Mouse (Mus musculus) kidney, embryonic 16.5 days (tissue): ENCODE results near the gene Chst11. TPM values are rescaled to one million over a fixed set of nuclear protein-coding genes. Genes with fewer than 3 reads are reported as not detected.

Source experiments
- ATAC-seq: fragments of 200-750 bp; cut with Nextera tagmentation; 2 replicates; pipeline ENCODE4 v1.8.0; 2017; ENCODE audit warnings: moderate TSS enrichment; ENCODE audit not compliant: low FRiP score, low TSS enrichment
- H3K27ac ChIP-seq: fragments of 300-500 bp; sonication (generic); 2 replicates; pipeline ENCODE4 v1.5.1; 2014; ENCODE audit warnings: low read length
- H3K27me3 ChIP-seq: fragments of 300-500 bp; sonication (generic); 2 replicates; pipeline ENCODE4 v1.6.1; 2014; ENCODE audit warnings: low read length, control low read depth, mixed read lengths; ENCODE audit not compliant: insufficient read depth
- H3K36me3 ChIP-seq: fragments of 300-500 bp; sonication (generic); 2 replicates; pipeline ENCODE4 v1.6.1; 2014; ENCODE audit warnings: low read length, control low read depth, mixed read lengths; ENCODE audit not compliant: insufficient read depth
- H3K4me1 ChIP-seq: fragments of 300-500 bp; sonication (generic); 2 replicates; pipeline ENCODE4 v1.6.1; 2014; ENCODE audit warnings: low read length, control low read depth, mixed read lengths; ENCODE audit not compliant: insufficient read depth
- H3K4me2 ChIP-seq: fragments of 300-500 bp; sonication (generic); replicated peaks from 2 replicates; pipeline ENCODE4 v1.6.1; 2014; ENCODE audit warnings: low read depth, low read length
- H3K4me3 ChIP-seq: fragments of 300-500 bp; sonication (generic); 2 replicates; pipeline ENCODE4 v1.5.1; 2014; ENCODE audit warnings: mild to moderate bottlenecking, low read length
- H3K9ac ChIP-seq: fragments of 300-500 bp; sonication (generic); replicated peaks from 2 replicates; pipeline ENCODE4 v1.6.1; 2014; ENCODE audit warnings: low read length
- H3K9me3 ChIP-seq: fragments of 300-500 bp; sonication (generic); 2 replicates; pipeline ENCODE4 v1.6.1; 2016; ENCODE audit warnings: low read length, control low read depth
- WGBS: fragments of 180-500 bp; shearing (Covaris S2); extraction: QIAGEN DNeasy Blood & Tissue Kit; methylation state at CpG from one replicate; pipeline ENCODE4 v1.1.7; 2014; 5-methylcytosine and 5-hydroxymethylcytosine counted together
- polyA plus RNA-seq: library from polyadenylated mRNA; unstranded; fragments of >200 nt; fragmentation: Nextera tagmentation; extraction: Ambion mirVana; gene quantifications from 2 replicates; pipeline ENCODE4 v1.2.1, GENCODE M21; 2015

Chst11 gene
- polyA plus RNA-seq, 1 experiment from 2014 or later, result 5.2 TPM

DNA sequence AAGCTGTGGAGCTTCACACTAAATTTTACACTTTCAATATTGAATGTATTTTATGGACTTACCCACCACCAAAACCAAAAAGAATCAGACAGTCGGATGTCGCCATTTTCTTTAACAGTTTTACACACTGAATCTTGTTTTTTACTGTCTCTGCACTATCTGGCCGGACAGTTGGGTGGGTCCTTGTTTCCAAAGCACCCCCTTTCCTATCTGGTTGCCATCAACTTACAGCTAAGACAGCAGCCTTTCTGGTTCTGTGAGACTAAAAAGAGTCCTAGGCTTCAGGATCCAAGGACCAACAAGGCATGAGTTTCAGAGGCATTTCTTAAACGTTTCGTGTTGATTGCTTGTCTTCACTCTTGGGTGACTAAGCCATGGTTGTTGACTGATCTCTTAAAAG is 168.1 kb downstream of the Chst11 start:
- H3K4me1 ChIP-seq, result peaks cover 42% of the 10 kb centered on the region
- WGBS, result 85% methylated on average over 5 of the region's 5 CpGs
- H3K9ac ChIP-seq, result no peak overlapping the region
- no peaks in the 10 kb centered on the region for H3K36me3 ChIP-seq
- no peaks in the 10 kb centered on the region for H3K27me3 ChIP-seq
- no peak overlapping the region for H3K27ac ChIP-seq
- H3K4me2 ChIP-seq, result no peak overlapping the region
- no peak overlapping the region for H3K4me3 ChIP-seq
- H3K9me3 ChIP-seq, result no peaks in the 10 kb centered on the region
- ATAC-seq, result no peak

DNA sequence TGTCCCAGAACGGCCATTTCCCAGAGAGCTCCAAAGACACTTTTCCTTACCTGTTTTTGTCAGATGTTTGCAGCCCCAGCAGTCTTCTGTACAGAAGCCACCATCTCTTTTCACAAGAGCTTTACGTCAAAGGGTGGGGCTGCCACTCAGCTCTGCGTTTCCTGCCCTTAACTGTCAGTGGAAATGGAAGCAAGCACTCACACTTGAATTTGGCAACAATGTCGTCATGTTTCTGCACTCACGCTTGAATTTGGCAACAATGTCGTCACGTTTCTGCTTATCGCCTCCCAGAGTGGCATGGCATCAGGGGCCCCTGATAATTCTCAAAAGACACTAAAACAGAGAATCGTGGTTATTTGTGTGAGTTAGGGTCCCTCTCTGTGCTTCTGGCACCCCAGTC is 168.6 kb downstream of the Chst11 start:
- no peak for ATAC-seq
- Histone ChIP-seq H3K36me3 (no peaks in the 10 kb centered on the region), H3K4me1 (peaks cover 37% of the 10 kb centered on the region), H3K4me3 (no peak overlapping the region), H3K9me3 (no peaks in the 10 kb centered on the region), H3K27ac (no peak overlapping the region), H3K27me3 (no peaks in the 10 kb centered on the region), H3K4me2 (no peak overlapping the region), H3K9ac (no peak overlapping the region)
- WGBS, result 86% methylated on average over 9 of the region's 9 CpGs

GRCm38 (mm10) chr10:83157289-83157688 is 172.0 kb downstream of the Chst11 start:
- no peaks in the 10 kb centered on the region for H3K9me3 ChIP-seq
- no peaks in the 10 kb centered on the region for H3K27me3 ChIP-seq
- 73% methylated on average over 5 of the region's 5 CpGs for WGBS
- no peak overlapping the region for H3K4me2 ChIP-seq
- no peak overlapping the region for H3K27ac ChIP-seq
- ATAC-seq, result no peak
- no peaks in the 10 kb centered on the region for H3K36me3 ChIP-seq
- no peak overlapping the region for H3K9ac ChIP-seq
- H3K4me3 ChIP-seq, result no peak overlapping the region
- H3K4me1 ChIP-seq, result peaks cover 30% of the 10 kb centered on the region

GRCm38 (mm10) chr10:83158322-83158721 is 173.0 kb downstream of the Chst11 start:
- Histone ChIP-seq H3K4me1 (peaks cover 25% of the 10 kb centered on the region), H3K27me3 (no peaks in the 10 kb centered on the region), H3K4me3 (no peak overlapping the region), H3K9ac (no peak overlapping the region), H3K27ac (no peak overlapping the region; the same call in 1 of the 2 replicates), H3K9me3 (no peaks in the 10 kb centered on the region), H3K4me2 (no peak overlapping the region), H3K36me3 (no peaks in the 10 kb centered on the region)
- no peak for ATAC-seq
- 54% methylated on average over 8 of the region's 8 CpGs for WGBS

DNA sequence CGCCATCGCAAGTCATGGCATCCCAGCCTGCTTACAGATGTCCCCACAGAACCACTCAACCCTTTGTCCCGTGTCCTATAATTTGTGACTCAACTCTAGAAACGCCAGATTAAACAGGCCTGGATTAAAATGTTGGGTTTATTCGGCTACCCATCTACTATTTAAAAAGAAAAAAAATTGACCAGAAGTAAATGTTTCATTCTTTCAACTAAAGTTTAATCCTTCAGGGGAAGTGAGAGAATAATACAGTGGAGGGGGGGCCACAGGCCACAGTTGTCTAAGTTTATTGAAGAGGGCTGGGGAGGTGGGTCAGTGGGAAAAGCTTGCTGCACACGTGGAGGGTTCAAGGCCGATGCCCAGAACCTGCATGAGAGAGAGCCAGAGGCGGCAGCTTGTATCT is 173.9 kb downstream of the Chst11 start:
- Histone ChIP-seq H3K4me1 (peaks cover 22% of the 10 kb centered on the region), H3K9me3 (no peaks in the 10 kb centered on the region), H3K9ac (no peak overlapping the region), H3K27ac (peak overlapping the region; percentile 32; the same call in 1 of the 2 replicates), H3K4me3 (no peak overlapping the region), H3K4me2 (no peak overlapping the region), H3K36me3 (no peaks in the 10 kb centered on the region), H3K27me3 (no peaks in the 10 kb centered on the region)
- no peak for ATAC-seq
- WGBS, result 90% methylated on average over 8 of the region's 8 CpGs

DNA sequence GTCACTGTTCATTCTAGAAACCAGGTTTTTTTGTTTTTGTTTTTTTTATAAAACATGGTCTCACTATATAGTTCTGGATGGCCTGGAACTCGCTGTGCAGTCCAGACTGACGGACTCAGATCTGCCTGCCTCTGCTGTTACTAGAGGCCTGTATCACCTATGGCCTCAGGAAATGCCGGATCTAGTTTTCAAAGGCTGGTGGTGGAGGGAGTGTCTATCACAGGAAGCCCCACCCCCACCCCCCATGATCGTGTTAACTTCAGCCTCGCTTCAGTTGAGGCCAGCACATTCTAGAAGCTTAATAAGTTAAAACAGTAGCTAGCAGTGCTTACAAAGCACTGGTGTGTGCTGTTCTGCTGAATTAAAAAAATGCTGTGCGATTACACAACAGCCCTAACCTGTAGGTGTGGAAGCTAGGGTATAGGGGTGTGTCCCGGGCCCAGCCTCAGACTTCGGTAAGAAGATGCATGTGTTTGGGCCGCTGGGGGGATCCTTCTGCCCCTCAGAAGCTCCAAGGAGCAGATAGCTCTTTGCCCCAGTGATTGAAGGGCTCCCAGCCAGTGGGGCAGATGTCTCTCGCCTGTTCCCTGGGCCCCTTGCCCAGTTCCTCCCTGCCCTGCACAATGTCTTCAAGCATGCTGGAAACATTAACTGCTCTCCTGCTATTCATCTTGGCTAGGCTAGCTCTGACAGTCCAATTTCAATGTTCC is 176.5 kb downstream of the Chst11 start:
- no peak overlapping the region for H3K4me2 ChIP-seq
- H3K27ac ChIP-seq, result peak overlapping the region; percentile 57
- H3K4me3 ChIP-seq, result no peak overlapping the region
- H3K4me1 ChIP-seq, result peaks cover 22% of the 10 kb centered on the region
- ATAC-seq, result peak; percentile 77
- no peaks in the 10 kb centered on the region for H3K9me3 ChIP-seq
- H3K9ac ChIP-seq, result 0 out of 2 replicates have a peak overlapping the region, but pooled peaks have one; percentile 3
- WGBS, result 48% methylated on average over 10 of the region's 10 CpGs
- H3K27me3 ChIP-seq, result no peaks in the 10 kb centered on the region
- no peaks in the 10 kb centered on the region for H3K36me3 ChIP-seq

- Histone ChIP-seq H3K9ac (no peak overlapping the region), H3K9me3 (no peaks in the 10 kb centered on the region), H3K27me3 (no peaks in the 10 kb centered on the region), H3K4me1 (peaks cover 31% of the 10 kb centered on the region), H3K27ac (no peak overlapping the region), H3K4me3 (no peak overlapping the region), H3K4me2 (no peak overlapping the region), H3K36me3 (no peaks in the 10 kb centered on the region)
- ATAC-seq, result no peak
- WGBS, result 56% methylated on average over 6 of the region's 6 CpGs
These were observed 178.6 kb downstream of the Chst11 start for GRCm38 (mm10) chr10:83163946-83164345.

DNA sequence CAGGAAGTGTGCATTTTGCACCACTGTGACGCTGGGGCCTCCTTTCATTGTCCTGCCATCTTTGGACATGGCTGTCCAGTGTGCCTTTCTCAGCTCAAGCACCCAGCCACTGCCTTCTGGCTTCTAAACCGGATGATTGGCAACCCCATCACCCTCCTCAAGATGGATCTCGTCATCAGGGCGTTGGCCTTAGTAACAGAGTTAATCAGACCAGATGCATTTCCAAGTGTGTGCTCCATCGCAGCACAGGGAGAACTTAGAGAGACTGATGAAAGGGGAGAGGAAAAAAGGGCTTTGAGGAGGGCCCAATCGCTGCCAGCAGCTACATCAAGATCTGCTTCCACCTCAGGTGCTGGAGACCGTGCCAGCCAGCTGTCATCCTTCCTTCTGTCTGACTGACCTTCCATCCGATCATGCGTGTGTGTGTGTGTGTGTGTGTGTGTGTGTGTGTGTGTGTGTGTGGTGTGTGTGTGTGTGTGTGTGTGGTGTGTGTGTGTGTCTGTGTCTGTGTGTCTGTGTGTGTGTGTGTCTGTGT is 179.7 kb downstream of the Chst11 start:
- Histone ChIP-seq H3K9ac (no peak overlapping the region), H3K4me3 (no peak overlapping the region), H3K27me3 (no peaks in the 10 kb centered on the region), H3K9me3 (no peaks in the 10 kb centered on the region), H3K4me2 (no peak overlapping the region), H3K36me3 (no peaks in the 10 kb centered on the region), H3K27ac (no peak overlapping the region), H3K4me1 (peaks cover 36% of the 10 kb centered on the region)
- 83% methylated on average over 7 of the region's 9 CpGs for WGBS
- ATAC-seq, result no peak

- H3K4me2 ChIP-seq, result no peak overlapping the region
- no peak overlapping the region for H3K27ac ChIP-seq
- H3K36me3 ChIP-seq, result no peaks in the 10 kb centered on the region
- no peak for ATAC-seq
- H3K4me1 ChIP-seq, result peaks cover 31% of the 10 kb centered on the region
- H3K9ac ChIP-seq, result no peak overlapping the region
- 71% methylated on average over 11 of the region's 11 CpGs for WGBS
- no peaks in the 10 kb centered on the region for H3K9me3 ChIP-seq
- no peak overlapping the region for H3K4me3 ChIP-seq
- no peaks in the 10 kb centered on the region for H3K27me3 ChIP-seq
These were observed 180.4 kb downstream of the Chst11 start for GRCm38 (mm10) chr10:83165521-83166243.

GRCm38 (mm10) chr10:83166272-83166671 is 181.0 kb downstream of the Chst11 start:
- H3K27ac ChIP-seq, result no peak overlapping the region
- no peak for ATAC-seq
- no peaks in the 10 kb centered on the region for H3K36me3 ChIP-seq
- peaks cover 27% of the 10 kb centered on the region for H3K4me1 ChIP-seq
- no peak overlapping the region for H3K4me3 ChIP-seq
- no peak overlapping the region for H3K4me2 ChIP-seq
- no peaks in the 10 kb centered on the region for H3K27me3 ChIP-seq
- WGBS, result 71% methylated on average over 9 of the region's 9 CpGs
- no peaks in the 10 kb centered on the region for H3K9me3 ChIP-seq
- no peak overlapping the region for H3K9ac ChIP-seq
